Mouse (Mus musculus): ENCODE measurements at regions not wholly inside any gene's neighbourhood (a gene's known extent, or its start where the extent isn't known, plus 50 kb on each side); places are given as distances from the start of the nearest gene placed in this dataset.

DNA sequence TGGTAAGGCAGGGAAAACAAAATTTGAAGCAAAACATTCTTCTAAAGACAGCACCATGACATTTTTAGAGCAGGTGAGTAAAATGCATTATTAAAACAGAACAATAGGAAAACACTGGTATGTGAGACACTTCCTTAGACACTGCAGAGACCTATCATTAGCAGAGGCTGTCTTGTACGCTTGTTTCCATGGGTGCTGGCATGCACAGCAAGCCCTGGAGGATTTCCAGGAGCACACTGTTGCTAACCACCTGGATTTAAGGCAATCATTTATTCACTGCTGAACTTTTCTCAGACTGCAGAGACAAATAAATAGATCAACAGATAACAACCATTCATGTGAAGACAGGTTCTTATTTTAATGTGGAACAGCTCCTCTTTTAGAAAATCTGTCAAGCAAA, 127.7 kb downstream of the Pros1 start:
- DNase-seq (ENCODE audit: low spot score) (no peak), ATAC-seq (ENCODE audit: low FRiP score) (no peak)
- no peak overlapping the region for H3K9ac ChIP-seq (ENCODE audit: low read depth, low read length)
- H3K36me3 ChIP-seq (ENCODE audit: control insufficient read depth, insufficient read depth, low read length): no peaks in the 10 kb centered on the region
- no peaks in the 10 kb centered on the region for H3K4me1 ChIP-seq (replicated peaks; ENCODE audit: control insufficient read depth, insufficient read depth, low read length)
- no peaks in the 10 kb centered on the region for H3K9me3 ChIP-seq (ENCODE audit: control insufficient read depth, low read length)
- 74% methylated on average over 1 of the region's 1 CpGs for WGBS
- no peaks in the 10 kb centered on the region for H3K27me3 ChIP-seq (ENCODE audit: control insufficient read depth, insufficient read depth, low read length)
- H3K27ac ChIP-seq (ENCODE audit: low read depth, low read length): no peak overlapping the region
- H3K4me2 ChIP-seq (replicated peaks; ENCODE audit: low read depth, low read length): no peak overlapping the region
- H3K4me3 ChIP-seq (ENCODE audit: low read depth, low read length): no peak overlapping the region

DNA sequence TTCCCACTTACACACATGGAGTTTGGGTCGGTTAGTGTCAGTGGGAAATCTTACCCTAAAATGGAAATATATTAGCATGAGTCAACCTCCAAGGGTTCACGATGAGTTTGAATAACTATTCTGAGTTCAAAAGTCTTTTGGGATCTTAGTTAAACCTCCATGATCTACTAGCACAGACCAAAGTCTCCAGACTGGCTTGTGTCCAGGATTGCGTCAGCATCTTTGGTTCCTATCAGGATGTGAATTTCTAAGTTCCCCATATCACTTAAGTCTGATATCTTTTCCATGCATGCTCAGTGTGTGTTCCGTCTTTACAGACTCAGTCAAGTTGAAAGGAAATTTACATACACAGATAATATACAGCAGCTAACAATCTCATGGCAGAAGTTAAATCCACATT, 128.5 kb downstream of the Pros1 start:
- ATAC-seq (ENCODE audit: low FRiP score) (no peak), DNase-seq (ENCODE audit: low spot score) (no peak)
- Histone ChIP-seq H3K4me2 (replicated peaks; ENCODE audit: low read depth, low read length) (no peak overlapping the region), H3K27ac (ENCODE audit: low read depth, low read length) (no peak overlapping the region), H3K9me3 (ENCODE audit: control insufficient read depth, low read length) (no peaks in the 10 kb centered on the region), H3K9ac (ENCODE audit: low read depth, low read length) (no peak overlapping the region), H3K4me3 (ENCODE audit: low read depth, low read length) (no peak overlapping the region), H3K27me3 (ENCODE audit: control insufficient read depth, insufficient read depth, low read length) (no peaks in the 10 kb centered on the region), H3K4me1 (replicated peaks; ENCODE audit: control insufficient read depth, insufficient read depth, low read length) (no peaks in the 10 kb centered on the region), H3K36me3 (ENCODE audit: control insufficient read depth, insufficient read depth, low read length) (no peaks in the 10 kb centered on the region)
- WGBS: 80% methylated on average over 4 of the region's 4 CpGs

DNA sequence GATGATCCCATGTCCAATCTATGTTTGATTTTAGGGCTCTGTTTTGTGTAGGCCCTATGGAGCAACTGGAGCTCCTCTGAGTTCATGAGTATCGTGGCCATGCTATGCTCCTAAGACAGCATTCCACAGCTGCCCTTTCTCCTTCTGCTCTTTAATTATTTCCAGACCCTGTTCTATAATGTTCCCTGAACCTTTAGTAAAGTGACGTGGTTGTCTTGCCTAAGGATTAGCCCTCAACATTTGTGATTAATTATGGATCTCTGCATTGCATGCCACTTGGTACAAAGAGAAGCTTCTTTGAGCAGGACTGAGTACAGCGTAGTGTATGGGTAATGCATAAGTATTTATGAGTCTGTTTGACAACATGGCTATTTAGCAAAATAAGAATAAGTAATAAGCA, 141.4 kb downstream of the Pros1 start:
- 69% methylated on average over 3 of the region's 3 CpGs for WGBS
- no peak for ATAC-seq (ENCODE audit: low FRiP score)
- Histone ChIP-seq H3K27me3 (ENCODE audit: control insufficient read depth, insufficient read depth, low read length) (no peaks in the 10 kb centered on the region), H3K9ac (ENCODE audit: low read depth, low read length) (no peak overlapping the region), H3K4me1 (replicated peaks; ENCODE audit: control insufficient read depth, insufficient read depth, low read length) (no peaks in the 10 kb centered on the region), H3K4me2 (replicated peaks; ENCODE audit: low read depth, low read length) (no peak overlapping the region), H3K9me3 (ENCODE audit: control insufficient read depth, low read length) (no peaks in the 10 kb centered on the region), H3K36me3 (ENCODE audit: control insufficient read depth, insufficient read depth, low read length) (no peaks in the 10 kb centered on the region), H3K4me3 (ENCODE audit: low read depth, low read length) (no peak overlapping the region), H3K27ac (ENCODE audit: low read depth, low read length) (no peak overlapping the region)
- no peak for DNase-seq (ENCODE audit: low spot score)

DNA sequence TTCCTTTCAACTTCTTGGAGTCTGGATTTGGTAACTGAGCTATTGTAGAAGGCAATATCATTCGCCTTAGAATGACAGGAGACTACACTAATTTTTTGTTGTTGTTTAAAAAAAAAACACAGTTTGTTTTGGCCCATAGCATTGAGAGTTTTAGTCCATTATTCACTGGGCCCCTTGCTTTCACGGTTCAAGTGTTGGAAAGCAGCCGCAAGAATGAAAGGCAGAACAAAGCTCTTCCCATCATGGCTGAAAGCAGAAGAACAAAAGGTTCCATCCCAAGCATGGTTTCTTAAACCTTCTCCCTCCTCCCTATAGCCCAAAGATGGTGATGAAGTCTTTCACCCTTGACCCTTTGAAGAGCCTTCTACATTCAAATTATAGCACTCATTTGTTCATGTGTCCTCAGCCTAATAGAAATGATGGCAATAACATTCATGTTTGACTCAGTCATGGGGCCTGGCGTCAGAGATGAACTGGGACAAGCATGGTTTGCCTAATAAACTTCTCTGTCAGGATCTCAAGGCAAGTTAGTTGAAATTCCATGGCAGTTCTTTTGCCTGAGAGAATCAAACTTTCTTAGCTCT, 157.1 kb downstream of the Pros1 start:
- H3K27ac ChIP-seq (ENCODE audit: low read depth, low read length): no peak overlapping the region
- no peak overlapping the region for H3K4me3 ChIP-seq (ENCODE audit: low read depth, low read length)
- H3K4me1 ChIP-seq (replicated peaks; ENCODE audit: control insufficient read depth, insufficient read depth, low read length): no peaks in the 10 kb centered on the region
- ATAC-seq (ENCODE audit: low FRiP score): peak; percentile 55; the same call in 1 of the 2 replicates
- no peaks in the 10 kb centered on the region for H3K27me3 ChIP-seq (ENCODE audit: control insufficient read depth, insufficient read depth, low read length)
- H3K36me3 ChIP-seq (ENCODE audit: control insufficient read depth, insufficient read depth, low read length): no peaks in the 10 kb centered on the region
- no peak overlapping the region for H3K9ac ChIP-seq (ENCODE audit: low read depth, low read length)
- no peak overlapping the region for H3K4me2 ChIP-seq (replicated peaks; ENCODE audit: low read depth, low read length)
- peak; percentile 15 for DNase-seq (ENCODE audit: low spot score)
- WGBS: 30% methylated on average over 4 of the region's 4 CpGs
- no peaks in the 10 kb centered on the region for H3K9me3 ChIP-seq (ENCODE audit: control insufficient read depth, low read length)

DNA sequence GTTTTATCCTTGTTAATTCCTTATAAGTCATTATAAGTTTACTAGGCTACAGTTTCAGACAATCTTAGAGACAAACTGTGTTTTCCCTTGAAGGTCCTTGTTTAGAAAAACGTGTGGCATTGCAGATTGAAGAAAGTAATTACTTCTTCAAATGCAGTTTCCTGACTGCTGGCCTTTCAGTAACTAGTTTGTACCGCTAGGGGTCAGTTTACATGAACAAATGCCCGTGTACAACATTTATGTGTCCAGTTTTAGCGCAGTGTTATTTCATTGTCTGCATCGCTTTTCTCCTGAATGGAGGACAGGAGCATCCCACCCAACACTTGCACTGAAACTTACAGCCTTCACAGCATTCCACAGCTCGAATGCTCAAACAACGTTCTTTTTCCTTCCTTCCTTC, 160.3 kb downstream of the Pros1 start:
- Histone ChIP-seq H3K27ac (ENCODE audit: low read depth, low read length) (no peak overlapping the region), H3K4me2 (replicated peaks; ENCODE audit: low read depth, low read length) (no peak overlapping the region), H3K9ac (ENCODE audit: low read depth, low read length) (no peak overlapping the region), H3K4me3 (ENCODE audit: low read depth, low read length) (no peak overlapping the region), H3K4me1 (replicated peaks; ENCODE audit: control insufficient read depth, insufficient read depth, low read length) (no peaks in the 10 kb centered on the region), H3K9me3 (ENCODE audit: control insufficient read depth, low read length) (no peaks in the 10 kb centered on the region), H3K36me3 (ENCODE audit: control insufficient read depth, insufficient read depth, low read length) (no peaks in the 10 kb centered on the region), H3K27me3 (ENCODE audit: control insufficient read depth, insufficient read depth, low read length) (no peaks in the 10 kb centered on the region)
- WGBS: 37% methylated on average over 7 of the region's 7 CpGs
- peak; percentile 34 for DNase-seq (ENCODE audit: low spot score)
- no peak for ATAC-seq (ENCODE audit: low FRiP score)

DNA sequence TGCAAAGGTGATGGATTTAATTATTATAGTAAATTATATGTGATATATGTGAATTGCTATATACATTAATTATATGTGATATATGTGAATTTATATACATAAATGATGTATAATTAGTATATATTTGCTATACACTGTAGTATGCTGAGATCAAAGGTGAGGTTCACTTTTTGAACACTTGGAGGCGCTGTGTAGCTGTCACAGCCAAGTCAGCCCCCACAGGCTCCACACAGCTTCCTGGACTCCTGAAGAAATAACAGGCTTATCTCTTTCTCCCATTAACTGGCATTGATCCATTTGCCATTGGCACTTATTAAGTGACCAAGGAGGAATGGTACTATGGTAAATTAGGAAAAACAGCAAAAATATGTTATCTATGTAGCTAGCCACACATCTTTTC, 162.0 kb downstream of the Pros1 start:
- H3K4me3 ChIP-seq (ENCODE audit: low read depth, low read length): no peak overlapping the region
- no peak overlapping the region for H3K9ac ChIP-seq (ENCODE audit: low read depth, low read length)
- DNase-seq (ENCODE audit: low spot score): peak; percentile 66
- no peaks in the 10 kb centered on the region for H3K4me1 ChIP-seq (replicated peaks; ENCODE audit: control insufficient read depth, insufficient read depth, low read length)
- H3K9me3 ChIP-seq (ENCODE audit: control insufficient read depth, low read length): no peaks in the 10 kb centered on the region
- 36% methylated on average over 1 of the region's 1 CpGs for WGBS
- H3K4me2 ChIP-seq (replicated peaks; ENCODE audit: low read depth, low read length): no peak overlapping the region
- H3K27me3 ChIP-seq (ENCODE audit: control insufficient read depth, insufficient read depth, low read length): no peaks in the 10 kb centered on the region
- no peak overlapping the region for H3K27ac ChIP-seq (ENCODE audit: low read depth, low read length)
- no peaks in the 10 kb centered on the region for H3K36me3 ChIP-seq (ENCODE audit: control insufficient read depth, insufficient read depth, low read length)
- ATAC-seq (ENCODE audit: low FRiP score): peak; percentile 60; the same call in 1 of the 2 replicates

DNA sequence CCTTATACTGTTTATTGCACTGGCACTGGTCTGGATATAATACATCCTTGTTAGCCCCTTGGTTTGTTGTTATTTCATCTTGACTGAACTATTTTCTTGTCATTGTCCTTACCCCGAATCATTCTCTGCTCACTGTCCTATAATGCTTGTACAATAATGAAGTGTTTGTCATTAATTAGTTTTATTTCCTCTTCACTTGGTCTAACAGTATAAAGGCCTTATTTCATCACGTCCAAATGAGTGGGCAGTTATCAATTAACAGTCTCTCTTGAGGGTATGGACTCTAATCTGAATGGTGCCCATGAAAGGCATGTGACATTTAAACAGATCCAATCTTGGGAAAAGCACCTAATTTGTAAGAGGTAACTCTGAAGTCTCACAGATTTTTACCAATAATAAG, 162.6 kb downstream of the Pros1 start:
- H3K36me3 ChIP-seq (ENCODE audit: control insufficient read depth, insufficient read depth, low read length): no peaks in the 10 kb centered on the region
- no peaks in the 10 kb centered on the region for H3K9me3 ChIP-seq (ENCODE audit: control insufficient read depth, low read length)
- DNase-seq (ENCODE audit: low spot score): no peak
- no peaks in the 10 kb centered on the region for H3K4me1 ChIP-seq (replicated peaks; ENCODE audit: control insufficient read depth, insufficient read depth, low read length)
- no peak overlapping the region for H3K9ac ChIP-seq (ENCODE audit: low read depth, low read length)
- no peak for ATAC-seq (ENCODE audit: low FRiP score)
- 71% methylated on average over 2 of the region's 2 CpGs for WGBS
- no peaks in the 10 kb centered on the region for H3K27me3 ChIP-seq (ENCODE audit: control insufficient read depth, insufficient read depth, low read length)
- no peak overlapping the region for H3K4me3 ChIP-seq (ENCODE audit: low read depth, low read length)
- H3K4me2 ChIP-seq (replicated peaks; ENCODE audit: low read depth, low read length): no peak overlapping the region
- no peak overlapping the region for H3K27ac ChIP-seq (ENCODE audit: low read depth, low read length)

DNA sequence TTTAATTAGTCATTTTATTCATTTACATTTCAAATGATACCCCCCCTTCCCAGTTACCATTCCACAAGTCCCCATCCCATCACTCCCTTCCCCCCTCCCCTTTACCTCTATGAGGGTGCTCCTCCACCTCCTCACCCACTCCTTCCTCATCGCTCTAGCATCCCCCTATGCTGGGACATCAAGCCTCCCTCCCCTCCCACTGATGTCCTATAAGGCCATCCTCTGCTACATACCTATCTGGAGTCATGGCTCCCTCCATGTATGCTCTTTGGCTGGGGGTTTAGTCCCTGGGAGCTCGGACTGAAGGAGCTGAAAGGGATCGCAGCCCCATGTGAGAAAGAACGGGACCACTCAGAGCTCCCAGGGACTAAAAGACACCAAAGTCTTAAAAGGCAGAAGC, 176.3 kb downstream of the Pros1 start:
- no peaks in the 10 kb centered on the region; the same call in 1 of the 2 replicates for H3K27me3 ChIP-seq (ENCODE audit: control insufficient read depth, insufficient read depth, low read length)
- no peak for DNase-seq (ENCODE audit: low spot score)
- H3K36me3 ChIP-seq (ENCODE audit: control insufficient read depth, insufficient read depth, low read length): no peaks in the 10 kb centered on the region
- H3K9ac ChIP-seq (ENCODE audit: low read depth, low read length): no peak overlapping the region
- ATAC-seq (ENCODE audit: low FRiP score): peak; percentile 30
- no peaks in the 10 kb centered on the region for H3K9me3 ChIP-seq (ENCODE audit: control insufficient read depth, low read length)
- 79% methylated on average over 4 of the region's 4 CpGs for WGBS
- no peaks in the 10 kb centered on the region for H3K4me1 ChIP-seq (replicated peaks; ENCODE audit: control insufficient read depth, insufficient read depth, low read length)
- H3K4me2 ChIP-seq (replicated peaks; ENCODE audit: low read depth, low read length): no peak overlapping the region
- H3K4me3 ChIP-seq (ENCODE audit: low read depth, low read length): no peak overlapping the region
- H3K27ac ChIP-seq (ENCODE audit: low read depth, low read length): 0 out of 2 replicates have a peak overlapping the region, but pooled peaks have one; percentile 27

DNA sequence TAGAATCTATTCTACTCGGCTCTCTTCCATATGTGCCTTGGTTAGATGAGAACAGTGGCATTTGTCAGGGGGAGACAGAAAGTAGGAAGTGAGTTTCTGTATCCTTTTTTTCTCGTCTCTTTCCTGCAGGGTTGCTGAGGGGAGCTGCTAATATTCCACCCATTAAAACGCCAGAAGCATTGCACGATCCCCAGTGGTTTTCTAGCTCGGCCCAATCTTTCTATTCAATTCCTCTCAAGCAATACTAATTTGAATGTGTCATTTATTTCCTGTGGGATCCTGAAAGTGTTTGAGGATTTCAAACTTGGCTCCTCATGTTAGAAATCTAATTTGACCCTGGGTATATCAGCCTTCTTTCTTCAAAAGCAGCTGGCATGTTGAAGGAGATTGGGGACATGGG, 176.9 kb downstream of the Pros1 start:
- no peak for DNase-seq (ENCODE audit: low spot score)
- Histone ChIP-seq H3K27me3 (ENCODE audit: control insufficient read depth, insufficient read depth, low read length) (no peaks in the 10 kb centered on the region; the same call in 1 of the 2 replicates), H3K4me3 (ENCODE audit: low read depth, low read length) (no peak overlapping the region), H3K9me3 (ENCODE audit: control insufficient read depth, low read length) (no peaks in the 10 kb centered on the region), H3K36me3 (ENCODE audit: control insufficient read depth, insufficient read depth, low read length) (no peaks in the 10 kb centered on the region), H3K4me2 (replicated peaks; ENCODE audit: low read depth, low read length) (no peak overlapping the region), H3K9ac (ENCODE audit: low read depth, low read length) (no peak overlapping the region), H3K4me1 (replicated peaks; ENCODE audit: control insufficient read depth, insufficient read depth, low read length) (no peaks in the 10 kb centered on the region), H3K27ac (ENCODE audit: low read depth, low read length) (no peak overlapping the region)
- ATAC-seq (ENCODE audit: low FRiP score): no peak
- WGBS: 40% methylated on average over 5 of the region's 5 CpGs

Data from hindbrain, embryonic 11.5 days (tissue).